Mouse (Mus musculus) stomach, postnatal 0 days (tissue): Measurements from ENCODE around the gene E030018B13Rik.

ENCODE experiments used
- CTCF ChIP-seq: IDR thresholded peaks from 2 replicates; pipeline ENCODE4 v1.5.1; 2016; ENCODE audit warnings: antibody characterized with exemption, low read depth, mild to moderate bottlenecking, moderate library complexity
- EP300 ChIP-seq: optimal IDR thresholded peaks from 2 replicates; pipeline ENCODE3; 2016; ENCODE audit warnings: antibody characterized with exemption

DNA sequence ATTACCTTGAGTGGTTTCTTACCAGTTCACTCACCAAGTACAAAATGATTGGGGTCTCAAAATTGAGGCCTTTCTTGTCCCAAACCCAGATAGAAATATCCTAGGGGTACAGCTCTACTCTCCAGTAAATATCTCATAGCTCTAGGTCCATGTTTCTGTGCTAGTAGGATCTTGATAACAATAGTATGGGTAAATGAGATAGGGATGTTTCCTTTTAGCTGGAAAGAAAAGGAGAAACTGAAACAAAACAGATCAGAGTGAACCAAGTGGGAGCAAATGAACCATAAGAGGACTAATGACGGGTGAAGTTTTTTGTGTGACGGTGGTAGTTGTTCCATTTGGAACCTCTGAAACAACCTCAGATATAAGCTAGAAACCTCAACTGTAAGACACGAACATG is 24.4 kb downstream of the E030018B13Rik start:
- TF ChIP-seq EP300 (no peak), CTCF (no peak)
